Mouse (Mus musculus): ENCODE data around the gene Olfr1321. TPM values are rescaled to one million over a fixed set of nuclear protein-coding genes. Genes with fewer than 3 reads are reported as not detected.

The Olfr1321 gene
- polyA plus RNA-seq (2014; fragmentation: Nextera tagmentation; extraction: Ambion mirVana): not detected in 2 replicates

DNA sequence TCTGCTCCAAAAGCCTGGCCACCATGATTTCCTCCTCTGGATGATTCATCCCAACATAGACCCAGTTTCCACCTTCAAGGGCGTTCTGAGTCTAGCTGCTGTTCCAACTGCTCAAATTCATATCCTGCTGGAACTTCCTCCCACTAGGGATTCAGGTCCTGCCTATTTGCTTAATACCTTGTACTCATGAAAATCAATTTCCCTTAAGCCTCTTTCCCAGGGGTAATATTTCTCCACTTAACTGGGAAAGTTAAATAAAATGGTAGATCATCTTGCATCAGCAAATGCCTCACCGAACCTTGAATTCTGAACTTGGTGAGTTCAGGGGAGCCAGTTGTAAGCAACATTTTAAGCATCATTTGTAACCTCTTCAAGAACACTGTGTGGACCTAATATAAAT is at the start of gene Olfr1321:
Olfr1321 (minus strand) TSS at position 101 of the 400 bp plus-strand sequence.
- Histone ChIP-seq H3K36me3 (replicated peaks; ENCODE audit: control insufficient read depth, insufficient read depth) (no peaks in the 10 kb centered on the region), H3K27me3 (ENCODE audit: control insufficient read depth, insufficient read depth, low read length) (no peaks in the 10 kb centered on the region), H3K27ac (no peak within 1 kb of the TSS), H3K4me1 (replicated peaks; ENCODE audit: control insufficient read depth, insufficient read depth, low read length) (no peaks in the 10 kb centered on the region), H3K9ac (no peak within 1 kb of the TSS), H3K4me2 (replicated peaks) (no peak within 1 kb of the TSS), H3K9me3 (ENCODE audit: control insufficient read depth, low read length) (no peaks in the 10 kb centered on the region), H3K4me3 (replicated peaks; ENCODE audit: low read length) (no peak within 1 kb of the TSS)
- ATAC-seq (ENCODE audit: low FRiP score) (no peak), DNase-seq (ENCODE audit: low spot score) (no peak)
- WGBS: 91% methylated on average over 2 of the region's 2 CpGs

- Histone ChIP-seq H3K4me3 (replicated peaks; ENCODE audit: low read length) (no peak overlapping the region), H3K9ac (no peak overlapping the region), H3K9me3 (ENCODE audit: control insufficient read depth, low read length) (no peaks in the 10 kb centered on the region), H3K4me2 (replicated peaks) (no peak overlapping the region), H3K27ac (no peak overlapping the region), H3K36me3 (replicated peaks; ENCODE audit: control insufficient read depth, insufficient read depth) (no peaks in the 10 kb centered on the region), H3K27me3 (ENCODE audit: control insufficient read depth, insufficient read depth, low read length) (no peaks in the 10 kb centered on the region), H3K4me1 (replicated peaks; ENCODE audit: control insufficient read depth, insufficient read depth, low read length) (no peaks in the 10 kb centered on the region)
- ATAC-seq (ENCODE audit: low FRiP score) (no peak), DNase-seq (ENCODE audit: low spot score) (no peak)
- WGBS: 17% methylated on average over 2 of the region's 2 CpGs
Observed at GRCm38 (mm10) chrX:49770828-49771227, 36.0 kb upstream of the Olfr1321 start.

DNA sequence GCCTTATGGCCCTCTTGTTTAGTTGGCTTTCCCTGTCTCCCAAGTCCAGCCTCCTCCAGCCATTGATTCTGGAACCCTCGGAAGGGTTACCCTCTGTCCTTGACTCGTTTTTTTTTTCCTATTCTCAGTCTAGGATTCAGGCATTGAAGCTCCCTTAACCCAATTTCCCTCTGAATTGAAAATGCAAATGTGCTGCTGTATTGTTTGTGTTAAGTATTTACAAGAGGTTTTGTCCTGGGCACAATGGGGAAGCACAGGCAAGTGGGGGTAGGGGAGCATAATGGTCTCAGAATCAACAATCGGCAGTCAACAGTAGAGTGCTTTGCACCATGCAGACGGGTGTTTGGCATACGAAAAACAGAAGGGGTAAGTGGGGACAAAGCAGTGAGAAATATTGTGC is 10.3 kb upstream of the Olfr1321 start:
- 31% methylated on average over 5 of the region's 5 CpGs for WGBS
- no peak for ATAC-seq (ENCODE audit: low FRiP score)
- DNase-seq (ENCODE audit: low spot score): no peak
- H3K4me2 ChIP-seq (replicated peaks): no peak overlapping the region
- H3K9ac ChIP-seq: no peak overlapping the region
- H3K36me3 ChIP-seq (replicated peaks; ENCODE audit: control insufficient read depth, insufficient read depth): no peaks in the 10 kb centered on the region
- no peaks in the 10 kb centered on the region for H3K4me1 ChIP-seq (replicated peaks; ENCODE audit: control insufficient read depth, insufficient read depth, low read length)
- no peak overlapping the region for H3K4me3 ChIP-seq (replicated peaks; ENCODE audit: low read length)
- no peaks in the 10 kb centered on the region for H3K27me3 ChIP-seq (ENCODE audit: control insufficient read depth, insufficient read depth, low read length)
- H3K27ac ChIP-seq: no peak overlapping the region
- H3K9me3 ChIP-seq (ENCODE audit: control insufficient read depth, low read length): no peaks in the 10 kb centered on the region

Other genes starting within 250 kb of the Olfr1321 start
- gene Olfr1320, start 62.7 kb downstream of the Olfr1321 start, polyA plus RNA-seq (2014; fragmentation: Nextera tagmentation; extraction: Ambion mirVana): not detected in 2 replicates
- 10.4 and 15.3 TPM in 2 replicates for gene Igsf1, start 62.7 kb upstream of the Olfr1321 start, polyA plus RNA-seq (2014; fragmentation: Nextera tagmentation; extraction: Ambion mirVana)
- not detected in 2 replicates for gene Olfr1322, start 156.4 kb upstream of the Olfr1321 start, polyA plus RNA-seq (2014; fragmentation: Nextera tagmentation; extraction: Ambion mirVana)

Measured in hindbrain, embryonic 14.5 days (tissue).